Mouse (Mus musculus) adrenal gland (tissue): ENCODE data around the gene Gstt1.

Source experiments
- intact Hi-C: fragments of 180-260 bp; cut with DNase I; formaldehyde crosslinking; loops from one replicate; pipeline ENCODE4 v1.15.1; 2025

Gene Gstt1

GRCm38 (mm10) chr10:75766856-75767255 is 31.5 kb downstream of the Gstt1 start:
- intact Hi-C loops = no loop called here

GRCm38 (mm10) chr10:75764519-75765473 is 33.6 kb downstream of the Gstt1 start:
- intact Hi-C loops = no loop called here

GRCm38 (mm10) chr10:75763682-75764518 is 34.5 kb downstream of the Gstt1 start, which contains the start of gene Cabin1:
TSS of gene Cabin1 (minus strand) at chr10:75764341.
- intact Hi-C loops = no loop called here

- intact Hi-C loops = no loop called here
Observed at GRCm38 (mm10) chr10:75762413-75762812, 36.0 kb downstream of the Gstt1 start.

GRCm38 (mm10) chr10:75760311-75760710 is 38.1 kb downstream of the Gstt1 start:
- intact Hi-C loops = no loop called here

GRCm38 (mm10) chr10:75756719-75757118 is 41.7 kb downstream of the Gstt1 start:
- intact Hi-C loops = no loop called here

GRCm38 (mm10) chr10:75744017-75744416 is 54.4 kb downstream of the Gstt1 start:
- intact Hi-C loops = loop anchor here (1.0 to 5.0 kb wide), 2 partner anchors 109 to 208 kb away; partner anchors contain the start of gene Gm5134

GRCm38 (mm10) chr10:75743369-75743768 is 55.0 kb downstream of the Gstt1 start:
- intact Hi-C loops = loop anchor here (5.0 kb wide), 1 partner anchor 209 kb away; the partner anchor contains the start of gene Gm5134

- intact Hi-C loops = loop anchor here (5.0 kb wide), 1 partner anchor 211 kb away; the partner anchor contains the start of gene Gm5134
Observed at GRCm38 (mm10) chr10:75740866-75741265, 57.5 kb downstream of the Gstt1 start.
